Mouse (Mus musculus) midbrain, embryonic 10.5 days (tissue): ENCODE data around the gene Mrpl47. TPM values are rescaled to one million over a fixed set of nuclear protein-coding genes. Genes with fewer than 3 reads are reported as not detected.
"Not testable (repeated sequence)": the region's sequence is repeated elsewhere in the genome, so short reads cannot be mapped to it uniquely, and the experiment has no call there.

Source experiments
- DNase-seq: peaks from one replicate; pipeline ENCODE4 v3.0.0-alpha.2; 2017; ENCODE audit warnings: low spot score
- H3K27ac ChIP-seq: fragments of 300-500 bp; sonication (generic); replicated peaks from 2 replicates; pipeline ENCODE4 v1.5.1; 2016; ENCODE audit warnings: mild to moderate bottlenecking
- H3K27me3 ChIP-seq: fragments of 300-500 bp; sonication (generic); 2 replicates; pipeline ENCODE4 v1.6.1; 2016; ENCODE audit warnings: low read depth, mild to moderate bottlenecking; ENCODE audit not compliant: poor library complexity, severe bottlenecking
- H3K36me3 ChIP-seq: fragments of 300-500 bp; sonication (generic); 2 replicates; pipeline ENCODE4 v1.6.1; 2016; ENCODE audit warnings: mild to moderate bottlenecking, moderate library complexity
- H3K4me1 ChIP-seq: fragments of 300-500 bp; sonication (generic); 2 replicates; pipeline ENCODE4 v1.6.1; 2016
- H3K4me3 ChIP-seq: fragments of 300-500 bp; sonication (generic); 2 replicates; pipeline ENCODE4 v1.5.1; 2016; ENCODE audit warnings: mild to moderate bottlenecking, moderate library complexity
- H3K9me3 ChIP-seq: fragments of 300-500 bp; sonication (generic); replicated peaks from 2 replicates; pipeline ENCODE4 v1.6.1; 2016; ENCODE audit warnings: mild to moderate bottlenecking
- WGBS: fragments of 180-500 bp; shearing (Covaris S2); methylation state at CpG from one replicate; pipeline ENCODE4 v1.1.7; 2016; 5-methylcytosine and 5-hydroxymethylcytosine counted together
- polyA plus RNA-seq: library from polyadenylated mRNA; unstranded; fragments of >200 nt; fragmentation: Nextera tagmentation; extraction: Ambion mirVana; gene quantifications from 2 replicates; pipeline ENCODE4 v1.2.1, GENCODE M21; 2016

The Mrpl47 gene
- polyA plus RNA-seq, 1 experiment from 2014 or later: 38.6 TPM

GRCm38 (mm10) chr3:32736244-32737171, 897 bp downstream of the Mrpl47 start, which contains the start of gene Ndufb5:
Gene Ndufb5 (plus strand): TSS chr3:32736990.
- DNase-seq: peak; percentile 98
- Histone ChIP-seq H3K36me3 (peaks cover 38% of the 10 kb centered on the region), H3K4me3 (peak within 1 kb of the TSS; percentile 73), H3K27me3 (no peaks in the 10 kb centered on the region), H3K9me3 (no peaks in the 10 kb centered on the region), H3K27ac (peak within 1 kb of the TSS; percentile 90), H3K4me1 (peaks cover 23% of the 10 kb centered on the region)
- WGBS: under 1% methylated on average over 62 of the region's 62 CpGs

DNA sequence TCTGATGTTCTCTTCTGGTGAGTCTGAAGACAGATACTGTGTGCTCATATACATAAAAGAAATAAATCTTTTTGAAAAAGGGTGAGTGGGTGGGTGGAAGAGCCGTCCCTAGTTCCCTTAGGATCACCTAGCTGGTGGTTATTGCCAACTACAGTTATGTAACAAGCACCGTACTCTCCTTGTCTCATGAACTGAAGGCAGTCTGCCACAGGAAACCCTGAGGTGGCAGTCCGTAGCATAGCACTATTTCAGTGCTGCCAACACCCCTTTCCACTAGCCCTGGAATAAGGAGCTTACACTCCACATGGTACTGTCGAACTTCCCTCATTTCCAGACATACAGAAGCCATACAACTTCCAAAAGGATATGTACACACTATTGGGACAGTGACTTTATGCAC, 9.5 kb downstream of the Mrpl47 start:
- Histone ChIP-seq H3K9me3 (no peaks in the 10 kb centered on the region; the same call in 1 of the 2 replicates), H3K27ac (no peak overlapping the region), H3K4me3 (no peak overlapping the region), H3K4me1 (no peaks in the 10 kb centered on the region), H3K36me3 (peaks cover 97% of the 10 kb centered on the region), H3K27me3 (no peaks in the 10 kb centered on the region)
- DNase-seq: no peak
- WGBS: 90% methylated on average over 4 of the region's 4 CpGs

GRCm38 (mm10) chr3:32725951-32726350, 11.5 kb downstream of the Mrpl47 start:
- no peak overlapping the region for H3K27ac ChIP-seq
- DNase-seq: no peak
- H3K4me1 ChIP-seq: no peaks in the 10 kb centered on the region
- WGBS: 91% methylated on average over 5 of the region's 5 CpGs
- H3K27me3 ChIP-seq: no peaks in the 10 kb centered on the region
- H3K4me3 ChIP-seq: no peak overlapping the region
- peaks cover 98% of the 10 kb centered on the region for H3K36me3 ChIP-seq
- H3K9me3 ChIP-seq: no peaks in the 10 kb centered on the region; the same call in 1 of the 2 replicates

DNA sequence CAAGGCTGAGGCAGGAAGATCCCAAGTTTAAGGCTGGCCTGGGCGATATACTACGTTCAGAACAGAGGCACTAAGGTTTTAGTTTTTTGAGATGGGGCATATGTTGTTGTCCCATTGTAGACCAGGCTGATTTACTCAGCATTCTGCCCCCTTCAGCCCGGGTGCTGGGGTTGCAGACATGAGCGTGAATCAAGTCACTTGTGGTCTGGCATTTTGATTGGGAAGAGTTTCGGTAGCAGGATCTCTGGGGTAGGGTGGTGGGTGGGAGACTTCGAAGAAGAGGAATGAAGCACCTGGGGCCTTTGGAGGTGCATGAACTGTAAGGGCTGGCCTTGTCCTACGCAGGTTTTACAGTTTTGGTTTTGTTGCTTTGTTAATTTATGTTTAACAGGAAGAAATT, 13.2 kb downstream of the Mrpl47 start:
- Histone ChIP-seq H3K4me1 (no peaks in the 10 kb centered on the region), H3K27me3 (no peaks in the 10 kb centered on the region), H3K4me3 (no peak overlapping the region), H3K9me3 (no peaks in the 10 kb centered on the region; the same call in 1 of the 2 replicates), H3K27ac (no peak overlapping the region), H3K36me3 (peaks cover 99% of the 10 kb centered on the region)
- no peak for DNase-seq
- WGBS: 97% methylated on average over 7 of the region's 7 CpGs

GRCm38 (mm10) chr3:32718271-32718670, 19.1 kb downstream of the Mrpl47 start:
- no peaks in the 10 kb centered on the region for H3K27me3 ChIP-seq
- no peak overlapping the region for H3K27ac ChIP-seq
- H3K4me3 ChIP-seq: no peak overlapping the region
- no peaks in the 10 kb centered on the region for H3K4me1 ChIP-seq
- H3K9me3 ChIP-seq: no peaks in the 10 kb centered on the region; the same call in 1 of the 2 replicates
- no peak for DNase-seq
- 95% methylated on average over 5 of the region's 5 CpGs for WGBS
- peaks cover 100% of the 10 kb centered on the region for H3K36me3 ChIP-seq

DNA sequence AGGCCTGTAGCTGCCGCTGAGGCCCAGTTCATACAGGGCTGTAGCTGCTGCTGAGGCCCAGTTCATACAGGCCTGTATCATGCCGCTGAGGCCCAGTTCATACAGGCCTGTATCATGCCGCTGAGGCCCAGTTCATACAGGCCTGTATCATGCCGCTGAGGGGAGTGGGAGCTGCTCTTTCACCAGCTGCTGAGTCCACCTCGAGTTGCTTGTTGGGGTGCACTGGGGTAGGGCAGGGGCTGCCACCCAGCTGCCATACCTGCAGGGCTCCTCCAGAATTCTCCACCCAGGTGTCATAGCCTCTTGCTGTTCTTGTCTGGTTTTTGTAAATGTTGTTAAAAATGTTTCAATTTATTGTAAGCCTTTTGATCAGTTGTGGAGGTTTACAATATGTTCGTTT, 20.0 kb downstream of the Mrpl47 start:
- DNase-seq, H3K27ac ChIP-seq, H3K9me3 ChIP-seq, H3K27me3 ChIP-seq, H3K4me1 ChIP-seq, H3K4me3 ChIP-seq: not testable (repeated sequence)
- WGBS: 96% methylated on average over 6 of the region's 6 CpGs
- peaks cover 100% of the 10 kb centered on the region for H3K36me3 ChIP-seq

DNA sequence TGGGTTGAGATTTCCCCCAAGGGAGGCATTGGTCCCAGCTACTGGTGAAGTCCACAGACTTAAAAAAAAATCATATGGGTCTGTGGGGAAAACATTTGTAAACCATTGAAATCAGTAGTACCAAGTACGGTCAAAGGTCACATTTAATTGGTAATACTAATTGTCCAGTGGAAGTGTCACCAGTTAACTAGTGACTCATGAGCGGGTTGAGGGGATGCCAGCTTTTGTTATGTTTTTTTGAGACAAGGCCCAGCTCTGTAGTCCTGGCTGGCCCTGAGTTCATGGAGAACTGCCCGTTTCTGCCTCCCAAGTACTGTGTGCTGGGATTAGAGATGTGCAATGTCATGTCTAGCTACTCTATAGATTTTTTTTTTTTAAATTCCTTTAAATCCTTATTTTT, 23.7 kb downstream of the Mrpl47 start:
- no peak overlapping the region for H3K4me3 ChIP-seq
- WGBS: 95% methylated on average over 3 of the region's 3 CpGs
- H3K9me3 ChIP-seq: no peaks in the 10 kb centered on the region
- peaks cover 79% of the 10 kb centered on the region for H3K36me3 ChIP-seq
- H3K4me1 ChIP-seq: peaks cover 16% of the 10 kb centered on the region
- no peak for DNase-seq
- no peaks in the 10 kb centered on the region for H3K27me3 ChIP-seq
- no peak overlapping the region for H3K27ac ChIP-seq

DNA sequence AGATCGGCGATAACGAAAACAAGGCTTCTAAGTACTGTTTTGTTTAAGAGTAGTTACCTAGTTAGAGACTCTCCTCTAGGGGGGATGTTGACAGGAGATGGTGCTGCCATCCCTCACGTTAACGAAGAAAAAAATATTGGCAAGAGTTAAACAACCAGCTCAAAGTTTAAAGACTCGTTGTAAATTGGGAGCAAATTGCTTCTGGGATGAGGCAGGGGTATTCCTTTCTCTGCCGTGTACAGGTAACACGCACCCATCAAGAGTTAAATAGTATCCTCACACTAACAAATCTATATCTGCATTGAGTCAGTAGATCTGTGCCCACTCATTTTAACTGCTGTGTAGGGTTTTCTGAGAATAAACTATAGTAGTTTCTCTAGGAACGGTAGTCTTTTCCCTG, 28.0 kb downstream of the Mrpl47 start:
- WGBS: 9% methylated on average over 9 of the region's 9 CpGs
- DNase-seq: no peak
- peak overlapping the region; percentile 97 for H3K27ac ChIP-seq
- H3K27me3 ChIP-seq: no peaks in the 10 kb centered on the region
- H3K4me3 ChIP-seq: peak overlapping the region; percentile 98
- H3K4me1 ChIP-seq: peaks cover 16% of the 10 kb centered on the region
- H3K9me3 ChIP-seq: no peaks in the 10 kb centered on the region
- peaks cover 36% of the 10 kb centered on the region for H3K36me3 ChIP-seq

DNA sequence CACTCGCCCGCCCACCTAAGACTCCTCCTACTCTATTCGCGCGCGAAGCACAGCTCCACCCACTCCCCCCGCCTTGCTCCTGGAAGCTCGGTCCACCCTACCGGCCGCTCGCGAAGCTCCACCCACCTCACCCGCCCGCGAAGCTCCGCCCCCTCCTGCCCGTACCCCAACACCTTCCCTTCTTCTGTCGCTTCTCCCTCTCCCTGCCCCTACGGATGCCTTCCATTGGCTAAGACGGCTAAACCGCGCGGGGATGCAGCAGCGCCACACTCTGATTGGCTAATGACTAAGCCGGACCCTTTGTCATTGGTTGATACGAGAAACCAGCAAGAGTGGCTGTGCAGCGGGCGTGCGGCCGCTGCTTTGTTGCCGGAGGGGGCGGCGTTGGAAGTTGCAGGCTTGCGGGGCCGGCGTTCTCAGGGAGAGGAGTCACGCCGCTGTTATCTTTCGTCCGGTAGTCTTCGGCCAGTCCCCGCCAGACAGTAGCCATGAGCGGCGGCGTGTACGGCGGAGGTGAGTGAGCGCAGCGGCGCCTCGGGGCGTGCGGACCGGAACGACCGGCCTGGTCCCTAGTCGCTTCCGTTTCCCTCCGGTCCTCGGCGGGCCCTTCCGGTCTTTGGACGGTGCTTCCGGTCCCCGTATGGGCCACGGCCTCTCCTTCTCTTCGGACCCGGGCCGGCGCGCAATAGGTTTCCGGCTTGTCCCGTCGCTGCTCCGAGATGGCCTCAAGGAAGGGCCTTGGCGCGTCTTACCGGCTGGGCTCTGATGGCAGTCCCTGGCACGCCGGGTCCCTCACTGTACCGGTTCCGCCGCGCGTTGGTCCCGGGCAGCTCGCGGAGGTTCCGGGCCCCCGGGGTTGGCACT, 28.8 kb downstream of the Mrpl47 start:
- Histone ChIP-seq H3K27me3 (no peaks in the 10 kb centered on the region), H3K36me3 (peaks cover 28% of the 10 kb centered on the region), H3K27ac (peak overlapping the region; percentile 97), H3K4me3 (peak overlapping the region; percentile 98), H3K9me3 (no peaks in the 10 kb centered on the region), H3K4me1 (peaks cover 16% of the 10 kb centered on the region)
- under 1% methylated on average over 90 of the region's 90 CpGs for WGBS
- peak; percentile 100 for DNase-seq

GRCm38 (mm10) chr3:32708052-32708367, 29.4 kb downstream of the Mrpl47 start:
- Histone ChIP-seq H3K4me1 (peaks cover 16% of the 10 kb centered on the region), H3K27me3 (no peaks in the 10 kb centered on the region), H3K36me3 (peaks cover 22% of the 10 kb centered on the region), H3K27ac (peak overlapping the region; percentile 97), H3K4me3 (peak overlapping the region; percentile 98), H3K9me3 (no peaks in the 10 kb centered on the region)
- WGBS: 6% methylated on average over 4 of the region's 4 CpGs
- no peak for DNase-seq

DNA sequence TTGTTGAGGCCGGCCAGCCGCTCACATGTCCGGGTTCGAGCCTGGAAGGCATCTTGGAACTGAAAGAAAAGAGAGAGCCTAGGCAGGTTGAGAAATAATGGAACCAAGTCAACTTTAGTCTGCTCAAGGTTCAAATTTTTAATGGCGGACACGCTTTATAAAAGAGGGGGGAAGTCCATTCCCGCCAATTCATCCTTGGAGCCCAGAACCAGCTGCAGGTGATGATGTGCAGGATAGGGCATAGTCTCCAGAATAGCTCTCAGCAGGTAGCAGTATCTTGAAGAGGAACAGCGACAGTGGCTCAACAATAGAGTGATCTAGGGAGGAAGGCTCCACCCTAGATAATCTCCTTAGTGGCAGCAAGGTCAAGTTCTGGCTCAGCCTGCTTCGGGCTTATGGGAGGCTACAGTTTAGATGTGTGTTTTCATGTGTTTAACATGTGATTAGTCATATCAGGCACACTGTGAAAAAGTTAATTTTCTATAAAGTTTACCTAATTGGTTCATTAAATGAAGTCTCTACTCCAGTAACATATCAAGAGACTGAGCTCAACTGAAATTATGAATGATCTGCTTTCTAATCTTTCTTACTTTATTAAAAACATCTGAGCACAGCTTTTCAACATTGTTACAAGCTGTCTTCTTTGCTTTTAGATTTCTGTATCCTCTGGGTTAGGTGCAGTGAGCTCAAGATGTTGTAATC, 31.6 kb downstream of the Mrpl47 start, which contains the start of gene Actl6a:
Actl6a (plus strand) TSS at position 652 of the 702 bp plus-strand sequence.
- H3K4me3 ChIP-seq, H3K27ac ChIP-seq, H3K9me3 ChIP-seq, H3K27me3 ChIP-seq, H3K36me3 ChIP-seq, DNase-seq: not testable (repeated sequence)
- WGBS: 80% methylated on average over 9 of the region's 9 CpGs
- peaks cover 13% of the 10 kb centered on the region for H3K4me1 ChIP-seq

GRCm38 (mm10) chr3:32704632-32705031, 32.8 kb downstream of the Mrpl47 start:
- H3K4me1 ChIP-seq, H3K27me3 ChIP-seq, H3K27ac ChIP-seq, H3K36me3 ChIP-seq, DNase-seq, H3K9me3 ChIP-seq, H3K4me3 ChIP-seq: not testable (repeated sequence)
- 89% methylated on average over 10 of the region's 10 CpGs for WGBS
